In genomic region chr14:121785394-121785793, GRCm38 (mm10) we compare ENCODE assay signal across 35 mouse cellular contexts.
"Had no signal": no experiment of that assay in that cellular context is flagged by ENCODE, and none has a peak within 500 bp of the region (broad histone marks: within the 10 kb centered on the region; RNA-seq: fewer than 3 reads in every experiment).

No protein-coding gene starts in this region.

- H3K9ac ChIP-seq: heart, embryonic 12.5 days; heart, embryonic 13.5 days; heart, embryonic 15.5 days; hindbrain, embryonic 12.5 days; hindbrain, embryonic 13.5 days; hindbrain, embryonic 14.5 days; hindbrain, embryonic 15.5 days; intestine, embryonic 15.5 days; kidney, embryonic 15.5 days had no signal

- H3K27ac ChIP-seq: heart, embryonic 10.5 days; heart, embryonic 13.5 days; heart, embryonic 15.5 days; hindbrain, embryonic 10.5 days; hindbrain, embryonic 12.5 days; hindbrain, embryonic 13.5 days; hindbrain, embryonic 14.5 days; hindbrain, embryonic 15.5 days; hindbrain, postnatal 0 days; intestine, embryonic 15.5 days; kidney, embryonic 15.5 days; kidney, postnatal 0 days; layer of hippocampus, adult 2 months; left cerebral cortex, adult 2 months had no signal

- H3K4me2 ChIP-seq: heart, embryonic 12.5 days; heart, embryonic 13.5 days; heart, embryonic 15.5 days; hindbrain, embryonic 12.5 days; hindbrain, embryonic 13.5 days; hindbrain, embryonic 14.5 days; hindbrain, embryonic 15.5 days; intestine, embryonic 15.5 days; kidney, embryonic 15.5 days had no signal

- H3K4me1 ChIP-seq: hindbrain, embryonic 12.5 days; hindbrain, embryonic 13.5 days; hindbrain, embryonic 15.5 days had no signal

- ATAC-seq: hindbrain, embryonic 16.5 days; hindbrain, postnatal 0 days; inflammation-experienced regulatory T-cells, adult 6 months; intestine, embryonic 15.5 days; intestine, embryonic 16.5 days; intestine, postnatal 0 days had no signal

- DNase-seq: heart, postnatal 10 days; heart, postnatal 14 days; heart, postnatal 36 days; heart, postnatal 4 days; kidney, adult 11 months; kidney, adult 18-20 months; kidney, adult 2 months; kidney, adult 8-10 months; kidney, adult 9 months; kidney, postnatal 10 days; kidney, postnatal 14 days; kidney, postnatal 25 days; kidney, postnatal 36 days; kidney, postnatal 4 days; layer of hippocampus, adult 9-11 months; layer of hippocampus, postnatal 36 days had no signal

- H3K4me3 ChIP-seq: heart, embryonic 10.5 days; heart, embryonic 12.5 days; heart, embryonic 13.5 days; heart, embryonic 15.5 days; hindbrain, embryonic 10.5 days; hindbrain, embryonic 12.5 days; hindbrain, embryonic 13.5 days; hindbrain, embryonic 15.5 days; intestine, embryonic 15.5 days; kidney, embryonic 15.5 days; layer of hippocampus, adult 2 months; left cerebral cortex, adult 2 months had no signal

- H3K36me3 ChIP-seq: heart, embryonic 10.5 days; heart, embryonic 12.5 days; heart, embryonic 13.5 days; heart, embryonic 15.5 days; hindbrain, embryonic 10.5 days; hindbrain, embryonic 13.5 days; hindbrain, embryonic 15.5 days; intestine, embryonic 15.5 days; kidney, embryonic 15.5 days had no signal

- H3K27me3 ChIP-seq: heart, embryonic 12.5 days; heart, embryonic 13.5 days; heart, embryonic 15.5 days; hindbrain, embryonic 12.5 days; hindbrain, embryonic 13.5 days; hindbrain, embryonic 15.5 days; intestine, embryonic 15.5 days; kidney, embryonic 15.5 days had no signal

- H3K9me3 ChIP-seq: heart, embryonic 10.5 days; heart, embryonic 12.5 days; heart, embryonic 13.5 days; heart, embryonic 15.5 days; hindbrain, embryonic 10.5 days; hindbrain, embryonic 12.5 days; hindbrain, embryonic 13.5 days; hindbrain, embryonic 15.5 days; intestine, embryonic 15.5 days; kidney, embryonic 15.5 days had no signal
